Comparison of ENCODE assay signal across 13 mouse cellular contexts in the genomic region with DNA sequence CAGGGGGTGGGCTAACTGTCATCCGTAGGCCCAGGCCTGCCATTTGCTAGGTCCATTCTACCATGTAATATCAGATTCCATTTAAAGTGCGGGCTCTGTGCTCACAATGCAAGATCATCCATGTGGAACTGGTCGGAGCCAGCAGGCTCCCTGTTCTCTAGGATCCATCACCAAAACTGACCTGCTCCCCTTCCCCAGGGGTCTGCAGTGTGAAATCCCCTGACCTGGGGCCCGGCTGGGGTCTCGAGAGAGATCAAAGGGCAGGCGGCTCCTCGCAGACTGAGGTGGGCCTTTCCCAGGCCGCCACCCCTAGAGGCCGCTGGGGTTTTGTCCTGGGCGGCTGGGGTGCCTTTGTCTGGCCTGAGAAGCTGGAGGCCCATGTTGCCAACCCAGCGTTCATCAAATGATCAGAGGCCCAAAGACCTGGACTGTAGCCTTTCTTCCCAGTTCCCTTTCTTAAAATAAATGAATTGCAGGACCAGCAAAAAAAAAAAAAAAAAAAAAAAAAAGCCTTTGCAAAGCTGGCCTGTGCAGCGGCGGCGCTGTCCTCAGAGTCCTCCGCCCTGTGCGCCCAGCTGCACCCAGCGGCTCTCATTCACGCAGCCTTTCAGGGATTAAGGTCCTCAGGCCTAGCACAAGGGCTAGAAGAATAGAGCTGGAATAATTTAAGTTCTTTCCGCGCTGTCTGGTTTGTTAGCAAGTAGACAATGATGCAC.
A peak's percentile ranks its signal among the peaks of the same experiment; 100 is the strongest.
DNase-seq lines count a peak whose midpoint lies in the region; ATAC-seq lines count a peak whose summit lies in the region.
"Had no signal": no experiment of that assay in that cellular context is flagged by ENCODE, and none has a peak within 500 bp of the region (broad histone marks: within the 10 kb centered on the region; RNA-seq: fewer than 3 reads in every experiment).

No protein-coding gene starts in this region.

- H3K9me3 ChIP-seq in forebrain, embryonic 13.5 days (replicated peaks) = no peaks in the 10 kb centered on the region
- H3K9me3 ChIP-seq: stomach, embryonic 15.5 days had no signal

- peaks cover 29% of the 10 kb centered on the region for H3K36me3 ChIP-seq in forebrain, embryonic 13.5 days (ENCODE audit: poor library complexity, severe bottlenecking)
- H3K36me3 ChIP-seq: stomach, embryonic 15.5 days had no signal

- H3K4me2 ChIP-seq in forebrain, embryonic 13.5 days = peak overlapping the region; percentile 32; the same call in 1 of the 2 replicates
- H3K4me2 ChIP-seq: lung, embryonic 14.5 days; stomach, embryonic 15.5 days had no signal

- WGBS in forebrain, embryonic 13.5 days = 2% methylated on average over 20 of the region's 20 CpGs

- no peaks in the 10 kb centered on the region; the same call in 1 of the 2 replicates for H3K27me3 ChIP-seq in forebrain, embryonic 13.5 days
- H3K27me3 ChIP-seq: stomach, embryonic 15.5 days had no signal

- no peak overlapping the region for H3K4me3 ChIP-seq in forebrain, embryonic 13.5 days
- H3K4me3 ChIP-seq: gastrocnemius, adult 2 months; stomach, embryonic 15.5 days had no signal

- peak; percentile 26 for DNase-seq in right cerebral cortex, postnatal 4 days
- no peak for DNase-seq in right cerebral cortex, adult 18-20 months
- DNase-seq in mesoderm, embryonic 11.5 days (ENCODE audit: low read depth, low spot score) = peak; percentile 59
- peak; percentile 79 for DNase-seq in retina, postnatal 1 day
- no peak for DNase-seq in adrenal gland, postnatal 25 days
- no peak for DNase-seq in ovary, postnatal 36 days (ENCODE audit: low spot score)
- no peak for DNase-seq in layer of hippocampus, adult 9-11 months
- DNase-seq: adrenal gland, postnatal 36 days; gastrocnemius, adult 2 months; layer of hippocampus, postnatal 36 days; lung, embryonic 14.5 days had no signal

- peak overlapping the region; percentile 52 for H3K9ac ChIP-seq in forebrain, embryonic 13.5 days
- H3K9ac ChIP-seq: lung, embryonic 14.5 days; stomach, embryonic 15.5 days had no signal

- ATAC-seq in forebrain, embryonic 13.5 days = peak; percentile 78

- peak overlapping the region; percentile 95 for H3K27ac ChIP-seq in forebrain, embryonic 13.5 days
- H3K27ac ChIP-seq: gastrocnemius, adult 2 months; stomach, embryonic 15.5 days had no signal

- peaks cover 49% of the 10 kb centered on the region for H3K4me1 ChIP-seq in forebrain, embryonic 13.5 days
- H3K4me1 ChIP-seq: stomach, embryonic 15.5 days had no signal

Comparison
In these comparisons a context has a peak if more than half of its experiments do, and no peak if none do; other contexts are left out.
1. DNase-seq: peak in right cerebral cortex, postnatal 4 days (single experiment), mesoderm, embryonic 11.5 days (single experiment) and retina, postnatal 1 day (single experiment); none in right cerebral cortex, adult 18-20 months (single experiment), adrenal gland, postnatal 25 days (single experiment), ovary, postnatal 36 days (single experiment) and layer of hippocampus, adult 9-11 months (single experiment).